Mouse (Mus musculus) heart, postnatal 0 days (tissue): Measurements from ENCODE around the gene Prkn. TPM values are rescaled to one million over a fixed set of nuclear protein-coding genes. Genes with fewer than 3 reads are reported as not detected.

ENCODE experiments used
- ATAC-seq: fragments of 200-750 bp; cut with Nextera tagmentation; 2 replicates; pipeline ENCODE4 v1.8.0; 2017; ENCODE audit warnings: low read depth, moderate number of reproducible peaks, moderate library complexity; ENCODE audit not compliant: insufficient read depth
- DNase-seq: peaks from one replicate; pipeline ENCODE4 v3.0.0-alpha.2; 2016; ENCODE audit warnings: low spot score
- H3K27ac ChIP-seq: fragments of 300-500 bp; sonication (generic); 2 replicates; pipeline ENCODE4 v1.5.1; 2014; ENCODE audit warnings: low read depth, mild to moderate bottlenecking
- H3K27me3 ChIP-seq: fragments of 300-500 bp; sonication (generic); 2 replicates; pipeline ENCODE4 v1.6.1; 2014; ENCODE audit warnings: low read length, mixed read lengths; ENCODE audit not compliant: control insufficient read depth, insufficient read depth
- H3K36me3 ChIP-seq: fragments of 300-500 bp; sonication (generic); replicated peaks from 2 replicates; pipeline ENCODE4 v1.6.1; 2014; ENCODE audit warnings: low read length, mixed read lengths; ENCODE audit not compliant: control insufficient read depth, insufficient read depth
- H3K4me1 ChIP-seq: fragments of 300-500 bp; sonication (generic); 2 replicates; pipeline ENCODE4 v1.6.1; 2014; ENCODE audit warnings: antibody characterized with exemption; ENCODE audit not compliant: control insufficient read depth, insufficient read depth
- H3K4me2 ChIP-seq: fragments of 300-500 bp; sonication (generic); 2 replicates; pipeline ENCODE4 v1.6.1; 2014; ENCODE audit warnings: low read depth, mild to moderate bottlenecking, low read length, moderate library complexity
- H3K4me3 ChIP-seq: fragments of 300-500 bp; sonication (generic); 2 replicates; pipeline ENCODE4 v1.5.1; 2014; ENCODE audit warnings: low read depth, low read length
- H3K9ac ChIP-seq: fragments of 300-500 bp; sonication (generic); replicated peaks from 2 replicates; pipeline ENCODE4 v1.6.1; 2014; ENCODE audit warnings: low read depth, low read length, mixed read lengths
- H3K9me3 ChIP-seq: fragments of 300-500 bp; sonication (generic); replicated peaks from 2 replicates; pipeline ENCODE4 v1.6.1; 2016; ENCODE audit warnings: low read length; ENCODE audit not compliant: control insufficient read depth
- CTCF ChIP-seq: IDR thresholded peaks from 2 replicates; pipeline ENCODE4 v1.5.1; 2016; ENCODE audit warnings: antibody characterized with exemption, control low read depth, low read depth
- EP300 ChIP-seq: IDR thresholded peaks from 2 replicates; pipeline ENCODE4 v1.6.1; 2016; ENCODE audit warnings: antibody characterized with exemption, low read depth
- WGBS: fragments of 180-500 bp; shearing (Covaris S2); extraction: QIAGEN DNeasy Blood & Tissue Kit; methylation state at CpG from one replicate; pipeline ENCODE4 v1.1.7; 2014; 5-methylcytosine and 5-hydroxymethylcytosine counted together
- polyA plus RNA-seq: library from polyadenylated mRNA; unstranded; fragments of >200 nt; fragmentation: Nextera tagmentation; extraction: Ambion mirVana; gene quantifications from 2 replicates; pipeline ENCODE4 v1.2.1, GENCODE M21; 2015
- total RNA-seq: library from RNA; depleted of rRNA; stranded (reverse); fragments of >200 nt; gene quantifications from 2 replicates; pipeline ENCODE4 v1.2.3, GENCODE M21; 2014; ENCODE audit warnings: low replicate concordance

Gene Prkn
- total and polyA plus RNA-seq, 2 experiments from 2014 or later, result 4.5 to 14.2 TPM

DNA sequence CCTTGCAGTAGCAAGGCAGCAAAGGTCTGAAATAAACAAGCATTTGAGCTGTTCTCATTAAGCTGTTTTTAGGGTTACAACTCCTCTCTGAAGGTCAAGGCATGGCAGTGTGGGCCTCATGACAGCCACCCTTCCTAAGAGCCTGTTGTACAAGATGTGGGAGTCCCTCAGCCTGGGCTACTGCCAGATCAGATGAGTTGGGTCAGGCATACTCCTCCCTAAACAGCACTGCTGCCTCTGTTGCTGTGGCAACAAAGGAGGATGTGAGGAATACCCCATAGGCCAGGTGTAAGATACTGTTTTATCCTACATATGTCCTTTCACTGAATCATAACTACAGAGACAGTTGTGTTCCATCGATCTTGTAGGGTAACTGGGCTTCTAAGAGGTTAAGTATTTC, 882.3 kb downstream of the Prkn start:
- no peak for ATAC-seq
- Histone ChIP-seq H3K4me1 (no peaks in the 10 kb centered on the region), H3K27me3 (no peaks in the 10 kb centered on the region), H3K27ac (no peak overlapping the region), H3K4me2 (no peak overlapping the region), H3K9ac (no peak overlapping the region), H3K9me3 (no peaks in the 10 kb centered on the region), H3K36me3 (no peaks in the 10 kb centered on the region), H3K4me3 (no peak overlapping the region)
- TF ChIP-seq EP300, result no peak
- TF ChIP-seq CTCF, result no peak
- 80% methylated on average over 1 of the region's 1 CpGs for WGBS
- no peak for DNase-seq

DNA sequence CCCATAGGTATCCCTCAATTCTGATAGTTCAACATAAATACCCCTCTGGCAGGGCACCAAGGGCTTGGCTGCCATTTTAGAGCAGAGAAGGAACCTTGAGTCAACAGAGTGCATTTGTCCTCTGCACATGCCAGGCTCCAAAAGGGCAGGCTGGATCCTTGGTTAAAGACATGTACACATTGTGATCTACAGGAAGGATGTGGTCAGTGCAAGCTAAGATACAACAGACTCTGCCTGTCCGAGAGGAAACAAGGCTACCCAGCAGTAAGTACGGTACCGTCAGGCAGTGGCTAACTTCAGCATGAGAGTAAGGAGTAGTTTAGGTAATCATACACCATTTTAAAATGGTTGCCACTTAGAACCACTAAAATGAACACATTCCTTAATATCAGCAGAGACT, 884.0 kb downstream of the Prkn start:
- H3K9ac ChIP-seq, result no peak overlapping the region
- TF ChIP-seq CTCF (no peak), EP300 (no peak)
- no peaks in the 10 kb centered on the region for H3K9me3 ChIP-seq
- H3K27me3 ChIP-seq, result no peaks in the 10 kb centered on the region
- no peak overlapping the region for H3K27ac ChIP-seq
- no peaks in the 10 kb centered on the region for H3K4me1 ChIP-seq
- H3K36me3 ChIP-seq, result no peaks in the 10 kb centered on the region
- 57% methylated on average over 3 of the region's 3 CpGs for WGBS
- DNase-seq (no peak), ATAC-seq (no peak)
- H3K4me3 ChIP-seq, result no peak overlapping the region
- no peak overlapping the region for H3K4me2 ChIP-seq

DNA sequence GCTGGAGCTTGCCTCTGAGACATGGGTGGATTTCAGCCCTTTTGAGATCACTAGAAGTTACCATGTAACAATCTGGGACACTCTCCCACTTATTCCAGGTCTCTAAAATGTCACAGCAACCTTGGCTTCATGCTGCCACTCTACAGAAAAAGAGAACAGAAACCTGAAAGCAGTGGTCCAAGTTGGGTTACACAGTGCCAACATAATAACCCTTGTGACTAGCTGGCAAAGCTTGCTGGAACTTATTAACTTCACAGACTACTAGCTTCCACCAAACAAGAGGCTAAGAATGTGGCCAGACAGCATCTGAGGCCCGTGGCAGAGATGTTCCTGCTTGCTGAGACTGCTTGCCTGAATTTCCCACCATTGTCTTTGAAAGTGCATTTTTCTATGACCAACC, 886.9 kb downstream of the Prkn start:
- Histone ChIP-seq H3K9ac (no peak overlapping the region), H3K9me3 (0 out of 2 replicates have a peak, but pooled peaks cover 3% of the 10 kb centered on the region), H3K4me1 (no peaks in the 10 kb centered on the region), H3K36me3 (no peaks in the 10 kb centered on the region), H3K27ac (no peak overlapping the region), H3K27me3 (no peaks in the 10 kb centered on the region), H3K4me2 (no peak overlapping the region), H3K4me3 (no peak overlapping the region)
- DNase-seq (no peak), ATAC-seq (no peak)
- TF ChIP-seq CTCF (no peak), EP300 (no peak)
- 67% methylated on average over 1 of the region's 1 CpGs for WGBS

DNA sequence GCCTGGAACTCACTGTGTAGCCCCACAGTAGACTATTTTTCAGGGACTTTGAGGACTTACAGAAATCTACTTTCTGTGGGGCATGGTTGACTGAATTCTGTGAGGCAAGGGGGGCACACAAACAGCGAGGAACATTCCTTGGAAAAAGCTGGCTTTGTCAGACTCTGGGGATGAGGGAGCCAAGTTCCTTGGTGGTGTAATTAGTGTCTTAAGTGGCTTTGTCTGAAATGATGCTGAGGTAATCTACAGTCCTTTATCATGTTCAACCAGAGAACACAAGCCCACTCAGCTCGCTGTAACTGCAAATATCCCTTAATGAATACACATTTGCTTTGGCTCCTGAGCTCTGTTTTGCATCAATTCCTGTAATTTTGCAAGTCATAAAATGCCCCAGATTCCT, 888.1 kb downstream of the Prkn start:
- H3K9me3 ChIP-seq, result 0 out of 2 replicates have a peak, but pooled peaks cover 3% of the 10 kb centered on the region
- TF ChIP-seq EP300 (no peak), CTCF (no peak)
- H3K27me3 ChIP-seq, result no peaks in the 10 kb centered on the region
- no peak overlapping the region for H3K4me2 ChIP-seq
- DNase-seq, result no peak
- ATAC-seq, result no peak
- 75% methylated on average over 2 of the region's 2 CpGs for WGBS
- no peaks in the 10 kb centered on the region for H3K36me3 ChIP-seq
- H3K4me3 ChIP-seq, result no peak overlapping the region
- H3K9ac ChIP-seq, result no peak overlapping the region
- H3K27ac ChIP-seq, result no peak overlapping the region
- H3K4me1 ChIP-seq, result no peaks in the 10 kb centered on the region

DNA sequence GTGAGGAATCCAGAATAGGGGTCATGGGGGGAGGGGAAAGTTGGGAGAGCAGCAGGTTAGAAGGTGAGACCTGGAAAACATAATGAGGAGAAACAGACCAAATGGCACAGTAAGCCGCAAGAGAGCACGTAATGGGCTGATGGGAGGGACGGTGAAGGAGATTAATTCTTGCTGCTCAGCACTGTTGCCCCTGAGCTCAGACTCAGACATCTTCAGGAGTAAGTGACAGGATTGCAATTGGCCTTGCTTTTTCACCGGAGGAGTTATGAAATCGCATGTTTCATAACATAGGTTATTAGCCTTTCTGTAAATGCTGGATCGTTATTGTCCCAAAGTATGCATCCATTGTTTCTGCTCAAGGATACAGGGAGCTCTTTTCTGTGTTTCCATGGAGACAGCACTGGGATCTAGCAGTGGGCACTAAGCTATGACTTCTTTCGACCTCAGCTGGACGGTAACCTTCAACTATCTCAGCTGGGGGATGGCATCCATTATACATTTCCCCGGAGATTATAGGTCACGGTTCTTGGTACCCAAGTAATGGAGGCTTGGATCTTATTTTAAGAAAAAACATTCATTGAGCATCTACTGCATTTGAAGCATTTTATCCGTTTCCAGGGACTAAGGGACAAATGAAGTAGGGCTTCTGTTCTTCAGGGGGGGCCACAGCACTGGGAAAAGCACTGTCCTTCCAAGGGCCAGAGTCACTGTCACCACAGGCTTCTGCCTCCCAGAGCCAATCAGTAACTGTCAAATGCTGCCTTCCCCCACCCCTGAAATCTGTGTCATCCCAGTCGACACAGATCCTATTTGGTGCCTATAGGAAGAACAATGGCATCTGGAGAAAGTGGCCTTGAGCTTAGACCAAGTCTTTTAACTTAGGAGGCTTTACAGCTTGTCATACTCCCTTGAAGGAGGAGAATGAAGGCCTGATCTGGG, 890.7 kb downstream of the Prkn start:
- Histone ChIP-seq H3K4me3 (no peak overlapping the region), H3K27ac (no peak overlapping the region), H3K9me3 (0 out of 2 replicates have a peak, but pooled peaks cover 3% of the 10 kb centered on the region), H3K4me1 (no peaks in the 10 kb centered on the region), H3K27me3 (no peaks in the 10 kb centered on the region), H3K4me2 (no peak overlapping the region), H3K9ac (no peak overlapping the region), H3K36me3 (no peaks in the 10 kb centered on the region)
- TF ChIP-seq CTCF, result no peak
- TF ChIP-seq EP300, result no peak
- DNase-seq (no peak), ATAC-seq (no peak)
- 81% methylated on average over 12 of the region's 12 CpGs for WGBS
